Mouse (Mus musculus): ENCODE data around the gene Olfr1183. TPM values are rescaled to one million over a fixed set of nuclear protein-coding genes. Genes with fewer than 3 reads are reported as not detected.

Olfr1183 gene
- not detected for polyA plus RNA-seq (2017; shearing (Covaris generic))

GRCm38 (mm10) chr2:88454567-88454966 is at the start of gene Olfr1183:
Olfr1183 (plus strand) TSS chr2:88454867.

GRCm38 (mm10) chr2:88406353-88406752 is 48.3 kb upstream of the Olfr1183 start, which contains the start of gene Olfr1179:
Olfr1179 (minus strand) TSS chr2:88406453.

GRCm38 (mm10) chr2:88419051-88419450 is 35.6 kb upstream of the Olfr1183 start, which contains the start of gene Olfr1180:
Olfr1180 (minus strand) TSS chr2:88419151.

DNA sequence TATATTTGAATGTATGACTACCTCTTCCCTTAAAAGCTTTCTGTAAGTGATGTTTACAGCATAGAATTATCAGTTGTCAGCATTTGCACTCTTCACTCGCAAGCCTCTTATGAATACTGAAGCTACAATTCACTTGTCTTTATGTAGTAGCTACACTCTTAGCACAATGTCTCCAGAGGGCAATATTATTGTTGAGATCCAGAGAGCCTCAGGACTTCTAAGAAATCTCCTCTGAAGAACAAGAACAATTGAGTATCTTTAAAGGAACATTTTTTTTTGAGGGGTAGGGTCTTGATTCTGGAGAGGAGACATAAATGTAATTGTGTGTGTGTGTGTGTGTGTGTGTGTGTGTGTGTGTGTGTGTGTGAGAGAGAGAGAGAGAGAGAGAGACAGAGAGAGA is 28.6 kb upstream of the Olfr1183 start, which contains the start of gene Olfr1181:
TSS of gene Olfr1181 (minus strand) at position 101 of the 400 bp plus-strand sequence.

GRCm38 (mm10) chr2:88449031-88449430 is 5.6 kb upstream of the Olfr1183 start, which contains the start of gene Gm13757:
Gm13757 (minus strand) TSS chr2:88449131.

DNA sequence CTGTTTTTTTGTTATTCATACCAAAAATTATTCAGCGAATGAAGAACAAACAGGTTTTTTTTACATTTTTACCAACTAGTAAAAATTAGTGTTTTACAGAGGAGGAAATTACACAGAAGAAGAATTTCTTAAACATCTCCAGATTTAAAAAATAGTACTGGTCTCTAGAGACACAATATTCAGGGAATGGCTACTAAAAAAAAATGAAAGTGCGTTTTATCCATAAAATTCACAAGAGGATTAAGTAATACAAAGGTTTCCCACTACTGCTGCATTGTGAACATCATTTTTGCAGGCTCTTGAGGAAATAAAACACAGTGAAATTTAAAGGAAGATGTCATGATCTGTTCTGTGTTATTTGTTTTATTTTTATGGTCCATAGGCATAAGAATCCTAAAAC is 28.6 kb downstream of the Olfr1183 start, which contains the start of gene Olfr1184:
TSS of gene Olfr1184 (plus strand) at position 301 of the 400 bp plus-strand sequence.

GRCm38 (mm10) chr2:88493020-88493419 is 38.4 kb downstream of the Olfr1183 start, which contains the start of gene Olfr1185-ps1:
Olfr1185-ps1 (plus strand) TSS chr2:88493320.

GRCm38 (mm10) chr2:88518251-88518650 is 63.6 kb downstream of the Olfr1183 start, which contains the start of gene Olfr1186:
Olfr1186 (plus strand) TSS chr2:88518551.

Other genes starting within 250 kb of the Olfr1183 start
- gene Olfr1170, start 226.5 kb upstream of the Olfr1183 start, polyA plus RNA-seq (2017; shearing (Covaris generic)), result not detected
- gene Olfr1173, start 175.0 kb upstream of the Olfr1183 start, polyA plus RNA-seq (2017; shearing (Covaris generic)), result not detected
- gene Olfr1174-ps, start 139.7 kb upstream of the Olfr1183 start, polyA plus RNA-seq (2017; shearing (Covaris generic)), result not detected
- not detected for gene Olfr1175-ps, start 127.7 kb upstream of the Olfr1183 start, polyA plus RNA-seq (2017; shearing (Covaris generic))
- gene Olfr1176, start 118.1 kb upstream of the Olfr1183 start, polyA plus RNA-seq (2017; shearing (Covaris generic)), result not detected
- not detected for gene Olfr1177-ps, start 108.4 kb upstream of the Olfr1183 start, polyA plus RNA-seq (2017; shearing (Covaris generic))
- not detected for gene Olfr1178, start 67.8 kb upstream of the Olfr1183 start, polyA plus RNA-seq (2017; shearing (Covaris generic))
- not detected for gene Olfr1179, start 48.4 kb upstream of the Olfr1183 start, polyA plus RNA-seq (2017; shearing (Covaris generic))
- not detected for gene Olfr1180, start 35.7 kb upstream of the Olfr1183 start, polyA plus RNA-seq (2017; shearing (Covaris generic))
- gene Olfr1181, start 28.7 kb upstream of the Olfr1183 start, polyA plus RNA-seq (2017; shearing (Covaris generic)), result 0.07 TPM
- not detected for gene Gm13757, start 5.7 kb upstream of the Olfr1183 start, polyA plus RNA-seq (2017; shearing (Covaris generic))
- not detected for gene Olfr1184, start 28.7 kb downstream of the Olfr1183 start, polyA plus RNA-seq (2017; shearing (Covaris generic))
- not detected for gene Olfr1185-ps1, start 38.5 kb downstream of the Olfr1183 start, polyA plus RNA-seq (2017; shearing (Covaris generic))
- gene Olfr1186, start 63.7 kb downstream of the Olfr1183 start, polyA plus RNA-seq (2017; shearing (Covaris generic)), result not detected
- not detected for gene Olfr1188, start 102.1 kb downstream of the Olfr1183 start, polyA plus RNA-seq (2017; shearing (Covaris generic))
- gene Olfr1189, start 131.6 kb downstream of the Olfr1183 start, polyA plus RNA-seq (2017; shearing (Covaris generic)), result not detected
- not detected for gene Olfr1191-ps1, start 185.7 kb downstream of the Olfr1183 start, polyA plus RNA-seq (2017; shearing (Covaris generic))
- not detected for gene Olfr1192-ps1, start 193.6 kb downstream of the Olfr1183 start, polyA plus RNA-seq (2017; shearing (Covaris generic))
- not detected for gene Olfr1193, start 220.8 kb downstream of the Olfr1183 start, polyA plus RNA-seq (2017; shearing (Covaris generic))
- 0.11 TPM for gene Olfr1195, start 234.3 kb downstream of the Olfr1183 start, polyA plus RNA-seq (2017; shearing (Covaris generic))
- not detected for gene Olfr1196, start 249.7 kb downstream of the Olfr1183 start, polyA plus RNA-seq (2017; shearing (Covaris generic))